Mouse (Mus musculus): ENCODE measurements around the gene Hmcn2. TPM values are rescaled to one million over a fixed set of nuclear protein-coding genes. Genes with fewer than 3 reads are reported as not detected.

Hmcn2 gene
- total RNA-seq, 4 experiments from 2014 or later = 4.4 to 9.4 (median 7.9) TPM

GRCm38 (mm10) chr2:31304801-31305665, 9.2 kb upstream of the Hmcn2 start:
- peak; percentile 43 for DNase-seq (ENCODE audit: low spot score)

- DNase-seq (ENCODE audit: low spot score) = peak; percentile 31
Measured at GRCm38 (mm10) chr2:31305684-31306083, 8.5 kb upstream of the Hmcn2 start.

- no peak for DNase-seq (ENCODE audit: low spot score)
Measured at GRCm38 (mm10) chr2:31308257-31308656, 6.0 kb upstream of the Hmcn2 start.

- no peak for DNase-seq (ENCODE audit: low spot score)
Measured at GRCm38 (mm10) chr2:31309549-31309948, 4.7 kb upstream of the Hmcn2 start.

- DNase-seq (ENCODE audit: low spot score) = no peak
Measured at GRCm38 (mm10) chr2:31318162-31318561, 3.9 kb downstream of the Hmcn2 start.

- DNase-seq (ENCODE audit: low spot score) = no peak
Measured at GRCm38 (mm10) chr2:31319200-31319599, 5.0 kb downstream of the Hmcn2 start.

GRCm38 (mm10) chr2:31327186-31327585, 13.0 kb downstream of the Hmcn2 start:
- no peak for DNase-seq (ENCODE audit: low spot score)

GRCm38 (mm10) chr2:31337706-31338330, 23.6 kb downstream of the Hmcn2 start:
- DNase-seq (ENCODE audit: low spot score) = peak; percentile 47

GRCm38 (mm10) chr2:31339826-31340225, 25.6 kb downstream of the Hmcn2 start:
- peak; percentile 74 for DNase-seq (ENCODE audit: low spot score)

GRCm38 (mm10) chr2:31341726-31342535, 27.7 kb downstream of the Hmcn2 start:
- peak; percentile 48 for DNase-seq (ENCODE audit: low spot score)

GRCm38 (mm10) chr2:31346096-31346495, 31.9 kb downstream of the Hmcn2 start:
- no peak for DNase-seq (ENCODE audit: low spot score)

GRCm38 (mm10) chr2:31348373-31348772, 34.2 kb downstream of the Hmcn2 start:
- DNase-seq (ENCODE audit: low spot score) = peak; percentile 35

- DNase-seq (ENCODE audit: low spot score) = no peak
Measured at GRCm38 (mm10) chr2:31348850-31349249, 34.6 kb downstream of the Hmcn2 start.

GRCm38 (mm10) chr2:31356771-31357170, 42.6 kb downstream of the Hmcn2 start:
- DNase-seq (ENCODE audit: low spot score) = no peak

- DNase-seq (ENCODE audit: low spot score) = no peak
Measured at GRCm38 (mm10) chr2:31359316-31359715, 45.1 kb downstream of the Hmcn2 start.

GRCm38 (mm10) chr2:31367186-31367585, 53.0 kb downstream of the Hmcn2 start:
- no peak for DNase-seq (ENCODE audit: low spot score)

- peak; percentile 56 for DNase-seq (ENCODE audit: low spot score)
Measured at GRCm38 (mm10) chr2:31371396-31371795, 57.2 kb downstream of the Hmcn2 start.

- no peak for DNase-seq (ENCODE audit: low spot score)
Measured at GRCm38 (mm10) chr2:31372186-31372585, 58.0 kb downstream of the Hmcn2 start.

- DNase-seq (ENCODE audit: low spot score) = peak; percentile 63
Measured at GRCm38 (mm10) chr2:31374415-31374814, 60.2 kb downstream of the Hmcn2 start.

GRCm38 (mm10) chr2:31376057-31376456, 61.8 kb downstream of the Hmcn2 start:
- no peak for DNase-seq (ENCODE audit: low spot score)

- DNase-seq (ENCODE audit: low spot score) = peak; percentile 28
Measured at GRCm38 (mm10) chr2:31377481-31377880, 63.3 kb downstream of the Hmcn2 start.

- peak; percentile 37 for DNase-seq (ENCODE audit: low spot score)
Measured at GRCm38 (mm10) chr2:31381292-31381846, 67.2 kb downstream of the Hmcn2 start.

All from heart, adult 8-10 months (tissue).